Mouse (Mus musculus) gastrocnemius, postnatal 4 days (tissue): ENCODE measurements around the gene Klhl35. TPM values are rescaled to one million over a fixed set of nuclear protein-coding genes. Genes with fewer than 3 reads are reported as not detected.

Experiments
- DNase-seq, 2 experiments: peaks; one replicate each; pipeline ENCODE4 v3.0.0; 2021 to 2022; ENCODE audit warnings: low spot score in 2 of 2, mixed read lengths in 2 of 2
- long read RNA-seq, 2 experiments: library from polyadenylated mRNA; stranded (forward); transcript quantifications; one replicate each; pipeline ENCODE4 v2.0.0; 2021
- total RNA-seq, 2 experiments: library from RNA; stranded (reverse); gene quantifications; 2 replicates each; pipeline ENCODE4 v1.2.3; 2021

Gene Klhl35
- total RNA-seq, result 1 to 10 TPM in 1 of 2 experiments, under 1 TPM in 1; 0.91 to 1.5 TPM
- long read RNA-seq, experiment 1, partial matches to known transcripts, result 1 of 3 reads
- long read RNA-seq, experiment 1, other reads (novel, unspliced or antisense), result 2 of 3 reads
- long read RNA-seq, experiment 2, partial matches to known transcripts, result 3 of 6 reads
- long read RNA-seq, experiment 2, other reads (novel, unspliced or antisense), result 3 of 6 reads

GRCm38 (mm10) chr7:99465811-99466210, at the start of gene Klhl35:
Klhl35 (plus strand) TSS chr7:99466004.
- DNase-seq, result no peak

- DNase-seq, result no peak
Measured at GRCm38 (mm10) chr7:99419311-99419710, 46.5 kb upstream of the Klhl35 start.

- DNase-seq, result no peak
Measured at GRCm38 (mm10) chr7:99421006-99421405, 44.8 kb upstream of the Klhl35 start.

DNA sequence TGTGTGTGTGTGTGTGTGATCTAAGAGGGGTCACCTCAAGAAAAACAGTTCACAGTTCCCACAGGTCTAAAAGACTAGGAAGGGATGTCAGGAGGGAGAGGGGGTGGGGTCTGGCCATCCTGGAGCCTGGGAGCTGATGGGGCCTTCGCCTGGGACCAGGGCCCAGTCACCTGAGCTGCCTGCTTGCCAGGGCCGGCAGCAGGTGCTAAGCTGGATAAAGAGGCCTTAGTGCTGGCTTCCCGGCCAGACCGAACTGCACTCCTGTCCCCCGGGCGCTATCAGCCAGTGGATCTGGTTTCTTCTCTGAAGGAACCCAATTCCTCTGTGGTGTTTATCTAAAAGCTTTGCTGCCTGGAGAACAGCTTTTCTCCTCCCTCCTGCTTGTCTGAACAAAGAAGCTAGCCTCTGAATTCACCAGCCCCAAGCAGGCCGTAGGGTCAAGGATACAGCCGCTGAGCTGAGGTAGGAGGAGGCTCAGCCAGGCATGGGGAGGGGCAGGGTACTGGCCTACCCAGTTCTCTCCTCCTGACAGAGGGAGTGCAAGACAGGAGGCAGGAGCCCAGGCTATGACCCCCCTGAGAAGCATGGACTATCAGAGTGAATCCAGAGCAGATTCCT, 41.2 kb upstream of the Klhl35 start:
- no peak for DNase-seq

GRCm38 (mm10) chr7:99425706-99426105, 40.1 kb upstream of the Klhl35 start:
- DNase-seq, result no peak

DNA sequence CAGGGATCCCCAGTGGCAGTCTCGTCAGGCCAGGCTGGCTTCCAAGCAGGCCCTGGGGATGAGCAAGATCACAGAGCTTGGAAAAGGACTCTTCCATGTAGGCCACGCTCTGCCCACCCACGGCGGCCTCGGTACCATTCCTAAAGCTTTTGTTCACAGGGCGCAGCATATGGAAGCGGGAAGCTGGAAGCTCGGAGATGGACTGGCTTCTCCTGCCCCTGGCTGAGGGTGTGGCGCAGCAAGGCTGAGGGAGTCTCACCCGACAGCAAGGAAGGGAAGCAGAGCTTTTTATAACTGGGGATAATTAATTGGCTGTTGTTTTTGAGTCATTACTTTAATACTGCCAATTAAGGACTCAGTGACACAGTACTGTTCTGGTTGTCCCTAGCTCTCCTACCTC, 38.8 kb upstream of the Klhl35 start:
- DNase-seq, result no peak

DNA sequence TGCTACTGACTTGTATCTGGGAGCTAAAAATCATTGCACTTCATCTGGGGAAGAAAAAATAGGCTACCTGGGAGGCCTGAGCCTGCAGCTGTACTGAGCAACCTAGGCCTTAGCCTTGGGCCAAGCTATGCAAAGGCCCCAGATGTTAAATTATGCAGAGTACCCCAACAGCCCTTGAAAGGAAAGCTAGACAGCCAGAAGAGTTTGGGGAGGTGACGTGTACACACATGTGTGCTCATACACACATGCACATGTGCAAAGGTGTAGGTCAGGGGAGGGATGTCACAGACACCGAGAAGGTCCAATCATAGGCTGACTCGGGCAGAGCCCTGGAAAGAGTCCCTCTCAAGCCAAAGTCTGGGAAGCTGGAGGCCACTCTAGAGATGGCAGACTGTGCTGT, 37.8 kb upstream of the Klhl35 start:
- DNase-seq, result no peak

DNA sequence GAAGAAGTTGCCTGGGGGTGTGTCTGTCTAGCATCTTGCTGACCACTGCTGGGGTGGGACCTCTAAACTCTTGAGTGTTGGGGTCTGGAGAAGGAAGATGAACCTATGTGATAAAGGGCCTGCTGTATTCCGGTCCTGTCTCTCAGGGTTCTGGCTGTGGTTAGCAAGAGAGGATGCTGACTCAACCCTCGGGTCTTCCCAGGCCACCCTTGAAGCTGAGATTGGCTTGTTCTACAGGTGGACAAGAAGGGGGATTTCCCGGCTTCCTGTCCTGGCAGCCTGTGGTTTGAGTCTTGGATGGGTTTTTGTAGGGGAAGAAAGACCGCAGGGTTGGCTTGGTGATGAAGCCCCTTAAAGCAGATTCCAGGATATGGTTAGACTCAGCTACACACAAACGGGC, 37.0 kb upstream of the Klhl35 start:
- no peak for DNase-seq

DNA sequence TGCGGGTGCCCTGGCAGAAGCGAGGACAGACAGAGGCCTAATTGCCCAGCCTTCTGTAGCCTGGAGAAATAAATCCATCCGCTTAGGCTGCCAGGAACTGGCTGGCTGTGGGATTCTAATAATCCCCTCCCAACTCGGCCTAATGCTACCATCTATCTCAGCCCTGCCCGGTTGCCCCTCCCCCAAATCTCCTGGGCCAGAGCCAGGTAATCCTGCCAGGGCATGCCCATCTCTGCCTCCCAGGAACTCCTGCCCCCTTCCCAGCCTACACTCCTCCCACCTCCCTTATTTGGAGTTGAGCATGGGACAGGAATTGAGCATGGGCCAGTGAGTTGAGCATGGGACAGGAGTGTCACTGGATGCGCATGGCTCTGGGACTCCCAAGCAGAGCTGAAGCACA, 36.0 kb upstream of the Klhl35 start:
- no peak for DNase-seq

DNA sequence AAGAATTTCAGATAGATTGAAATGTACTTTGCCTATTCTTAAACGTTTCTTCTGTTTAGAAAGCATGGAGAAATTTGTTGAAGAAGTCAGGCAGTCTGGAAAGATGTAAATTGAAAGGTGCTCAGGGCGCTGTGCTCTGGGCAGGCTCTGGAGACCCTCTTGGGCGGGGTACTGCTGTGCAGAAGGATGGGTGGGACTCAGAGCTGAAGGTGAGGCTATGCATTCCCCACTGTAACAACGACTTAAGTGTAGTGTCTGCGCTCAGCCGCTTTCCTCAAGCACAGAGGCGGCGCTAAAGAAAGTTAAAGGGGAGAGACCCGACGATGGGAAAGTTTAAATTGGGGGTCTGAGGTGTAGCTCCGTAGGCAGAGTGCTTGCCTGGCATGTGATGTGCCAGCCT, 35.6 kb upstream of the Klhl35 start:
- no peak for DNase-seq

DNA sequence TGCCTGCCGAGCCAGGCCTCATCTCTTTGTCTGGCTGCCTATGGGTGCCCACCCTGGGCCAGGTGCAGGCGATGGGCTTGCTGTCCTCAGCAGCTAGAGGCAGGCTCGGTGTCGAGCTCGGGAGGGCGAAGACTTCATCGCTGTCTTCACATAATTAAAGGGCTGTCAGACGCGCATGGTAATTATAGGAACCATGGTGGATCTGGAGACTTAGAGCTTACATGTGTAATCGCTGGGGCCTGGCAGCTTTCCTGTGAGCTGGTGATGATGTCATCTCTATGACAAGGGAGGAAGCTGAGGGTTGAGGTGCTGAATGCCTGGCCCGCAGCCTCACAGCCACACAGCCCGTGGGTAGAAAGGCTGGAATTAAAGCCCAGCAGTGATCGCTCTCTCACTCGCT, 33.6 kb upstream of the Klhl35 start:
- DNase-seq, result no peak

GRCm38 (mm10) chr7:99432863-99433262, 32.9 kb upstream of the Klhl35 start:
- DNase-seq, result no peak

- DNase-seq, result no peak
Measured at GRCm38 (mm10) chr7:99434672-99435250, 31.0 kb upstream of the Klhl35 start.

DNA sequence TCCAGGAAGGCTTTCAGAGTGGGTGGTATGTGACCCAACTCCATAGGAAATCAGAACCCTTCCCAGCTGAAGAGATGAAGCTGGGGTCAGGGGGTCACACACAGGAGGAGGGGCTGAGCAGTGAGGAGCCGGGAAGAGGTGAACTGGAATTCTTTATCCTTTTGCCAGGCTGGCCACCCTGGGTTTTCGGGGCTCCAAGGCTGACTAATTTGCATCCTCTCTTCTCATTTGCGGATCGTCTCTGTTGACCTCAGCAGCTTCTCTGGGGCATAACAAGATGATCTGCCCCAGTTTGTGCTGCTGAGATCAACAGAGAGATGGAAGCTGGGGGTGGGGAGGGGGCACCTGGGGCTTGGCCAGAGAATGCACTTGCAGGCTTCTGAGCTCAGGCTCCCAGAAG, 29.3 kb upstream of the Klhl35 start:
- no peak for DNase-seq

- DNase-seq, result no peak
Measured at GRCm38 (mm10) chr7:99438881-99439280, 26.9 kb upstream of the Klhl35 start.

DNA sequence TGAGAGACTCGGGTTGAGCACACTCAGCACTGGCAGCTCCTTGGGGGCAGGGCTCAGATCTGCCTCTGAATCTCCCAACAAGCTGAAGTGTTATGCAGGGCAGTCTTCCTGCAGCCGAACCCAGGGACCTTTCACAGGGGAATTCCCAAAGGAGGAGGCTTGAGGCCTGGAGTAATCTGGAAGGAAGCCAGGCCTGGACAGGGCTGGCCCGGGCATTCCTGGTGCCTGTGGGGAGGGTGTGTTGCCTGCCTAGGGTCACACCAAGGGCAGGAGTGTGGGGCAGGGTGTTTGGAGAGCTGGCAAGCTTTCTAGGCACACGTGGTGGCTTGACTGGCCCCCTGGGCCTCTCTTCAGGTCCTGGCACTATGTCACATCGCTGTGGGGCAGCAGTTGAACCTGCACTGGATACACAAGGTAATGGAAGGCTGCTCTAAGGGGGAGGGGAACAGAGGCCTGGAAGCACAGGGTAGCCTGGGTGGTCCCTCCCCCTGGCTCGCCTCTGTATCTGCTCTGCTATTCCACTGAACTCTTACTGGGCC, 24.2 kb upstream of the Klhl35 start:
- DNase-seq, result peak in 1 of 2 experiments; percentile 39

DNA sequence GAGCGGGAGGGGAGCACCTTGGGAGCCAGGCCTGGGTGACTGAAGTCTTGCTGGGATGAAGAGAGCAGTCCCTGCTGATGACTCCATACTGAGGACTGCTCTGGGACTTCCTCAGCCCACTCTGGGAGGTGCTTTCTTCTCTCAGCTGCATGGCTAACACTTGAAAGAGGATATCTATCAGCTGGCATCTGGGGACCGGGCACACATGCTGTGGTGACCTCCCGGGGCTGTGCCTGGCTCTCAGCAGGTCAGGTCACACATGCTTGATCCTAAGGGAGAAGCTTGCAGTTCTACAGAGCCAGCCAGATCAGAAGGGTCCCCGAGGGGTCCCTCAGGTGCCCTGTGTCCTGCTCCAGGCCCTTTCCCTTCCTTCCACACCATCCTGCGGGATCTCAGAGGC, 22.6 kb upstream of the Klhl35 start:
- no peak for DNase-seq

DNA sequence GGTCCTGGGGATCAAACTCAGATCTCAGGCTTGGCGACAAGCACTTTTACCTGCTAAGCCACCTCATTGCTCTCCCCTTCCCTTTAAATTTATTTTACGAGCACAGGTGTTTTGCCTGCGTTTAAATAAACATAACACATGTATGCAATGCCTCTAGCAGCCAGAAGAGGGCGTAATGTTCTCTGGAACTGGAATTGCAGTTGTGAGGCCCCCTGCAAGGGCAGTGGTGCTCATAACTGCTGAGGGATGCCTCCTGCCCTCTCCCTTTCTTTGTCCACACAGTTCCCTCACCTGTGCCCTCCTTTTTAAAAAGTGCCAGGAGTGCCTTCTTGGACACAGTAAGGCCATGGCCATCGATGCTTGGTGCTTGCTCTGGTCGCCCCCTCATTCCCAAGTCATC, 21.8 kb upstream of the Klhl35 start:
- no peak for DNase-seq

DNA sequence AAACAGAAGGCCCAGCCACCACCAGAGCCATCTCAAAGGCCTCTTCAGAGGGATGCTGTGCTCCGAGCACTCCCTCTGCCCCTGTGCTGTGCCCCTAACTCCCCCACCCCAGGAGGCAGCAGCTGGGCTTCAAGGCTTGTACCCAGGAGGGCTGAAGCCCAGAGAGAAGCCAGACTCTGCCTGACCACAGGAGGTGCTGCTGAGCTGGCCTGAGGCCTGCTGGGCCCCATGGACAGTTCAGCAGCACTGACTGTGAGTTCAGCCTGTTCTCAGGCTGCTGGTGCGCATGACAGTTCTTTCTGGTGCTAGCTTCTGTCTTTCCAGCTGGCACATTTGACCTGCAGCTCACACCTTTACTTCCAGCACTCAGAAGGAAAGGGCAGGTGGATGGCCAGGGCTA, 20.0 kb upstream of the Klhl35 start:
- DNase-seq, result no peak

DNA sequence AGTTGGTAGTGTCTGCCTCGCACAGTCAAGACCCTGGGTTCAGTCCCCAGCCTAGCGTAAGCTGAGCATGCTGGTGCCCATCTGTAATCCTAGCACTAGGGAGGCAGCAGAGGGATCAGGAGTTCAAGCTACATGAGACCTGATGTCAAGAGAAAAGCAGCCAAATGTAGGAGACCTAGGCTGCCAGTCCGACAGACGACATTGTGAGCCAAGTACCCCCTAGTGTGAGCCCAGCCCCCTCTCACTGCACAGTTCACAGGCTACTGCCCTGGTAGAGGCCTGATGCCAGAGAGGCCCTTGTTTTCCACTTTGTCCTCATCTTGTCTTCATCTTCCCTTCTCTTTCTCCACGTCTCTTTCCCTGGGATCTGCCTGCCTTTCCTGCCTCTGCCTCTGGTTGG, 18.5 kb upstream of the Klhl35 start:
- no peak for DNase-seq

GRCm38 (mm10) chr7:99448619-99449018, 17.2 kb upstream of the Klhl35 start:
- DNase-seq, result no peak

DNA sequence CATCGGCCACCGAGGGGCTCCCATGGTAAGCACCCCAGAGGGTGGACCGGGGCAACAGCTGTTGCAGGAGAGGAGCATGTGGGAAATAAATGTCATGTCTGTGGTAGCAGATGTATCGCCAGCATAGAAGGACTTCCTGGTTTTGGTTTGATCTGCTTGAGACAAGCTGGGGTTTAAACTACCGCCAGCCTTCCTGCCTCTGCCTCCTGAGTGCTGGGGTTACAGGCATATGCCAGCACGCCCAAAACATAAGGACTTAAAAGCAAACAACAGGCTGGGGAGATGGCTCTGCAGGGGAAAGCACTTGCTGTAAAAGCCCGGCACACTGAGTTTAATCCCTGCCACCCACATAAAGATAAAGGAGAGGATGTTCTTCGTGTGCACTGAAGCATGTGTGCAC, 16.7 kb upstream of the Klhl35 start:
- no peak for DNase-seq

DNA sequence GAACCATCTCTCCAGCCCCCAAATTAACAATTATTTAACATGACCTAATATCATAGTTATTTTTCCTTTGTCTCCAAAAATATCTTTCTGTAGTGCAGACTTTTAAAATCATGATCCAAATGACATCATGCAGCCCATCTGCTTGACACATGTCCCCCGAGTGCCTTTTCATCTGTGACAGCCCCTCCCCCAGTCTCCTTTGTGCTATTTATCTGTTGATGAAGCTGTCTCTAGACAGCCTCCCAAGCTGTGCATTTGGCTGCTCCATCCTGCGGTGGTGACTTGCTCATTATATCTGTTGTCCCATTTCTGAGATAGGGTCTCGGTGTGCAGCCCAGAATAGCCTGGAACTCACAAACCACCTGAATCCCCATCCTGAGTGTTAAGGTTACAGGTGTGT, 16.1 kb upstream of the Klhl35 start:
- DNase-seq, result no peak
